Mouse (Mus musculus): ENCODE data around the gene Rnf212b. TPM values are rescaled to one million over a fixed set of nuclear protein-coding genes. Genes with fewer than 3 reads are reported as not detected.
A peak's percentile ranks its signal among the peaks of the same experiment; 100 is the strongest.

Gene Rnf212b
- polyA plus RNA-seq, 1 experiment: not detected

DNA sequence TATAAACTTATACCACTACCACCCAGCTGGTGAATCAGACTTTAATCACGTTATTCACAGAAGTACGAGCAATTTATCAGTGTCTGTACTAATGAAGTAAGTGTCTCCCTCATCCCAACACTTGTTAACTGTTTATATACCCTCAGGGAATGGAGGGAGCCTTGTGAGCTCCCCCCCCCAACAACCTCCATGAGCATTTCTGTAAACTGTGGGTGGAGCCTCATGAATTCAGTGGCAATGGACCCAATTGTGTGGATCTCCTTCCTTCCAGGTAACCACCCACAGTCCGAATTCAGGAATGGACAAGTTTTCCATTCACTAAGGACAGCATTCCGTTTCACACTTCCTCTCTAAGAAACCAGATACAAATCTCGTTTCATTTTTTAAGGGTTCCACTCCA lies 51.7 kb downstream of the Rnf212b start:
- peaks cover 14% of the 10 kb centered on the region for H3K4me1 ChIP-seq
- no peaks in the 10 kb centered on the region for H3K27me3 ChIP-seq (replicated peaks)
- no peaks in the 10 kb centered on the region for H3K36me3 ChIP-seq (replicated peaks; ENCODE audit: low read length)
- TF ChIP-seq FLI1 (IDR thresholded peaks at IDR 0.05; ENCODE audit: low read length): no peak
- TF ChIP-seq GATA1 (IDR thresholded peaks at IDR 0.05; ENCODE audit: borderline replicate concordance, low read length): no peak
- no peaks in the 10 kb centered on the region for H3K9me3 ChIP-seq
- no peak overlapping the region for H3K4me3 ChIP-seq (replicated peaks)

- H3K4me1 ChIP-seq: peaks cover 14% of the 10 kb centered on the region
- no peak overlapping the region for H3K4me3 ChIP-seq (replicated peaks)
- H3K9me3 ChIP-seq: no peaks in the 10 kb centered on the region
- no peak for TF ChIP-seq GATA1 (IDR thresholded peaks at IDR 0.05; ENCODE audit: borderline replicate concordance, low read length)
- TF ChIP-seq FLI1 (IDR thresholded peaks at IDR 0.05; ENCODE audit: low read length): no peak
- H3K36me3 ChIP-seq (replicated peaks; ENCODE audit: low read length): no peaks in the 10 kb centered on the region
- H3K27me3 ChIP-seq (replicated peaks): no peaks in the 10 kb centered on the region
Measured at GRCm38 (mm10) chr14:54866268-54866667, 52.3 kb downstream of the Rnf212b start.

- TF ChIP-seq FLI1 (IDR thresholded peaks at IDR 0.05; ENCODE audit: low read length): no peak
- TF ChIP-seq GATA1 (IDR thresholded peaks at IDR 0.05; ENCODE audit: borderline replicate concordance, low read length): no peak
- H3K27me3 ChIP-seq (replicated peaks): no peaks in the 10 kb centered on the region
- H3K36me3 ChIP-seq (replicated peaks; ENCODE audit: low read length): no peaks in the 10 kb centered on the region
- no peak overlapping the region for H3K4me3 ChIP-seq (replicated peaks)
- peaks cover 14% of the 10 kb centered on the region for H3K4me1 ChIP-seq
- H3K9me3 ChIP-seq: no peaks in the 10 kb centered on the region
Measured at GRCm38 (mm10) chr14:54866936-54867335, 53.0 kb downstream of the Rnf212b start.

DNA sequence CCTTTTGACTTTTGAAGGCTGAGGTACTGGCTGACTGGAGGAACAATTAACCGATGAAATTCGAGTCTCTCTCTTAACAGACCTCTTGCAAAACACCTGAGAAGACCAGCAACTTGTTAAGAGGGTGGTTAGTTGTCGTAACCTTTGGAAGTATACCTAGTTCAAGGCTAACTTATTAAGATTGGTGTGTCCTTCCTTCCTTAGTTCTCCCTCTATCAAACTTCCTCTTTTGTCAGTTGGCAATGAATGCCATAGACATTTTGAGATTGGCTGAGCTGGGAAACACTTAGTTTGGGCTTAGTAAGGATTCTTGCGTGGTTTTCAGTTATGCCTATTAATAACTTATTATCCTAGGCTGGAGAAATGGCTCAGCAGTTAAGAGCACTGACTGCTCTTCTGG lies 54.1 kb downstream of the Rnf212b start:
- Histone ChIP-seq H3K4me3 (replicated peaks) (no peak overlapping the region), H3K4me1 (peaks cover 19% of the 10 kb centered on the region), H3K27me3 (replicated peaks) (no peaks in the 10 kb centered on the region), H3K36me3 (replicated peaks; ENCODE audit: low read length) (no peaks in the 10 kb centered on the region), H3K9me3 (no peaks in the 10 kb centered on the region)
- TF ChIP-seq GATA1 (IDR thresholded peaks at IDR 0.05; ENCODE audit: borderline replicate concordance, low read length) (no peak), FLI1 (IDR thresholded peaks at IDR 0.05; ENCODE audit: low read length) (no peak)

DNA sequence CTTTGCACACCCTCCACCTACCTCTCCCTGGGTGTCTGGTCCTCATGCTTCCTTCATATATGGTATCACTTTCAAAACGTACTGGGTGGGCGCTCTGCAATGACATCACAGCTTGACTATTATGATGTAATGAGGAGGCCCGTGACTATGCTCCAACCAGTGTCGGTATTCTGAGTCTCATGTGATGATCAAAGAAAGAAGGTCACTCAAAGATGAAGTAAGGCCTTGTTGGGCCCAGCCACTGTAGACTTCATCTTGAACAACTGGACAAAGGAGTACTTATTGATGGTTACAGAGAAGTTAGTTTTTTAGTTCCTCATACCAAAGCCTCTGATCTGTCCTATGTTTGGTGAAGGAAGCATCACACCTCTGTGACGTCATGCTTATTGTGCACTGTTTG lies 56.9 kb downstream of the Rnf212b start, which contains the start of gene Homez:
TSS of gene Homez (minus strand) at position 101 of the 400 bp plus-strand sequence.
- TF ChIP-seq GATA1 (IDR thresholded peaks at IDR 0.05; ENCODE audit: borderline replicate concordance, low read length): no peak
- no peak for TF ChIP-seq FLI1 (IDR thresholded peaks at IDR 0.05; ENCODE audit: low read length)
- Histone ChIP-seq H3K4me1 (peaks cover 30% of the 10 kb centered on the region), H3K27me3 (replicated peaks) (no peaks in the 10 kb centered on the region), H3K4me3 (replicated peaks) (no peak within 1 kb of the TSS), H3K9me3 (no peaks in the 10 kb centered on the region), H3K36me3 (replicated peaks; ENCODE audit: low read length) (peaks cover 3% of the 10 kb centered on the region)

- H3K9me3 ChIP-seq: no peaks in the 10 kb centered on the region
- H3K4me1 ChIP-seq: peaks cover 37% of the 10 kb centered on the region
- H3K36me3 ChIP-seq (replicated peaks; ENCODE audit: low read length): peaks cover 3% of the 10 kb centered on the region
- TF ChIP-seq GATA1 (IDR thresholded peaks at IDR 0.05; ENCODE audit: borderline replicate concordance, low read length): no peak
- no peak for TF ChIP-seq FLI1 (IDR thresholded peaks at IDR 0.05; ENCODE audit: low read length)
- H3K4me3 ChIP-seq (replicated peaks): no peak overlapping the region
- H3K27me3 ChIP-seq (replicated peaks): peaks cover 5% of the 10 kb centered on the region
Measured at GRCm38 (mm10) chr14:54874165-54874564, 60.2 kb downstream of the Rnf212b start.

GRCm38 (mm10) chr14:54875844-54876538 lies 62.0 kb downstream of the Rnf212b start:
- TF ChIP-seq FLI1 (IDR thresholded peaks at IDR 0.05; ENCODE audit: low read length) (no peak), GATA1 (IDR thresholded peaks at IDR 0.05; ENCODE audit: borderline replicate concordance, low read length) (no peak)
- Histone ChIP-seq H3K27me3 (replicated peaks) (peaks cover 5% of the 10 kb centered on the region), H3K9me3 (peaks cover 2% of the 10 kb centered on the region), H3K4me1 (peaks cover 37% of the 10 kb centered on the region), H3K36me3 (replicated peaks; ENCODE audit: low read length) (peaks cover 3% of the 10 kb centered on the region), H3K4me3 (replicated peaks) (peak overlapping the region; percentile 95)

- peaks cover 6% of the 10 kb centered on the region for H3K9me3 ChIP-seq
- TF ChIP-seq FLI1 (IDR thresholded peaks at IDR 0.05; ENCODE audit: low read length): no peak
- TF ChIP-seq GATA1 (IDR thresholded peaks at IDR 0.05; ENCODE audit: borderline replicate concordance, low read length): no peak
Measured at GRCm38 (mm10) chr14:54876539-54877047, 62.7 kb downstream of the Rnf212b start.

DNA sequence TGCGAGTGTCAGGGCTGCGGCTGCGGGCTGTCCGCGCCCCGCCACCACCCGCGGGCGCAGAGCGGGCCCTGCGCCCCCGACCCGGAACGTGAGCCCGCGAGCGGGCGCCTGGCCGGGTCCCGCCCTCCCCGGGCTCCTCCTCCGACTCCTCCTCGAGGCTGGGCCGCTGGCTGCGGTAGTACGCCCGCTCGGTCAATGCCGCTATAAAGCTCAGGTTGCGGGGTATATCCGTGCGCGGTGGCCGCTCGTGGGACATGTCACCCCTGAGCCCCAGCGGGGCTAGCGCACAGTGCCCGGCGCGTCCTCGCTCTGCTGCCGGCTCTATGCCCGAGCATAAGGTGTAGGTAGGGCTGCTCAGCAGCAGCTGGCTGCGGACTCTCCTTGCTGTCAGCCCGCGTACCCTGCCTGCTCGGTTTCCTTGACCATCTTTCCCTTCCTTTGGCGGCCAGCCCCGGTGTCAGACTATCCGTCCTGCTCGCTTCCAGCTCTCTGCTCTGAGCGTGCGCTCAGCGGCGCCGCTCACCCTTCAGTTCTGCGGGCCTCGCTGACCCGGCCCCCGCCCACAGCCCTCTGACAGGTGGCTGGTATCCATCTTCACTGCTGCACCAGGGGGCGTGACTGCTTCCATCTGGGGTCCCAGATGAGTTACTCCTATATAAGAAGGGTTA lies 63.2 kb downstream of the Rnf212b start, which contains the start of gene Ppp1r3e:
TSS of gene Ppp1r3e (minus strand) at position 503 of the 668 bp plus-strand sequence.
- peaks cover 37% of the 10 kb centered on the region for H3K4me1 ChIP-seq
- peaks cover 6% of the 10 kb centered on the region for H3K9me3 ChIP-seq
- peaks cover 5% of the 10 kb centered on the region for H3K27me3 ChIP-seq (replicated peaks)
- peak within 1 kb of the TSS; percentile 95 for H3K4me3 ChIP-seq (replicated peaks)
- no peak for TF ChIP-seq GATA1 (IDR thresholded peaks at IDR 0.05; ENCODE audit: borderline replicate concordance, low read length)
- TF ChIP-seq FLI1 (IDR thresholded peaks at IDR 0.05; ENCODE audit: low read length): no peak
- peaks cover 3% of the 10 kb centered on the region for H3K36me3 ChIP-seq (replicated peaks; ENCODE audit: low read length)

More at GRCm38 (mm10) chr14:54876539-54877047, 62.7 kb downstream of the Rnf212b start:
- Histone ChIP-seq H3K4me1 (peaks cover 37% of the 10 kb centered on the region), H3K27me3 (replicated peaks) (peaks cover 5% of the 10 kb centered on the region), H3K36me3 (replicated peaks; ENCODE audit: low read length) (peaks cover 3% of the 10 kb centered on the region), H3K4me3 (replicated peaks) (peak overlapping the region; percentile 95)
